Mouse (Mus musculus): ENCODE results near the gene Mthfd1l.
"Not testable (repeated sequence)": the region's sequence is repeated elsewhere in the genome, so short reads cannot be mapped to it uniquely, and the experiment has no call there.

Mthfd1l gene

DNA sequence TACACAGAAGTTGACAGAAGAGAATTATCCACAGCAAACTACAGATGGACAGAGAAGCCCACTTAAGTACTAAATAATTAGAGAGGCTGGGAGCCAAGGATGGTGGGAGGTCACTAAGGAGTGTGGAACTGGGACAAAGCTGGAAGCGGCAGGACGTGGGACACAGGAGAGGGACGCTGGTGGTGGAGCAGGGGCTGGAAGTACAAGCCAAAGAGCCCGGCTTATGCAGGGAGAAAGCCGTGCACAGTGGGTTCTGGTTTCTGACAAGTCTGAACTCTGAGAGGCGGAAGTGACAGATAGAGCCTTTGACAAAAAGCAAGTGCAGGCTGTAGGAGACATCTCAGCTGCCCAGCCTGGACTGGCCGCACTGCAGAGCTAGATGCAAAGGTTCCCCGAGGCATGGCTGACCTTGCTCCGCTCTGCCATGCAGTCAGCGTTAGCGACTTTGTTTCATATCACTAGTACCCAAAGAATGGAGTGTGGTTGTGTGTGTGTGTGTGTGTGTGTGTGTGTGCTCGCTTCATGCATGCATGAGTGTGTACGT lies 187.4 kb downstream of the Mthfd1l start:
- DNase-seq = peak; percentile 30

DNA sequence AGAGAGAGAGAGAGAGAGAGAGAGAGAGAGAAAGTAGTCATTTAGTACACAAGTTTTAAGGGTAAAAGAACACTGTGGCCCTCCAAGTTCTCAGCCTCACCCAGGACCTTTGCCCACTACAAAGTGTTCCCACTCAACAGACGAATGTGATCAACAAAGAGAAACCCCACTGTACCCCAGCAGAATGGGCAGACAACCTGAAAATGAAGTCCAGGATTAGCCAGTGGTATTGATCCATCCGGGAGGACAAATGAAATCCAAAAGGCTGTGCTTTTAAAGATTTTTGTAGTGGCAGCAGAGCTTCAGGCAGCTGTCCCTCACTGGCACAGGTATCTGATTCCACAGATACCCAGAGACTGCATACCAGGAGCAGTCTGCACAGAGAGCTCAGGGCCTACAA lies 189.1 kb downstream of the Mthfd1l start:
- no peak for DNase-seq

DNA sequence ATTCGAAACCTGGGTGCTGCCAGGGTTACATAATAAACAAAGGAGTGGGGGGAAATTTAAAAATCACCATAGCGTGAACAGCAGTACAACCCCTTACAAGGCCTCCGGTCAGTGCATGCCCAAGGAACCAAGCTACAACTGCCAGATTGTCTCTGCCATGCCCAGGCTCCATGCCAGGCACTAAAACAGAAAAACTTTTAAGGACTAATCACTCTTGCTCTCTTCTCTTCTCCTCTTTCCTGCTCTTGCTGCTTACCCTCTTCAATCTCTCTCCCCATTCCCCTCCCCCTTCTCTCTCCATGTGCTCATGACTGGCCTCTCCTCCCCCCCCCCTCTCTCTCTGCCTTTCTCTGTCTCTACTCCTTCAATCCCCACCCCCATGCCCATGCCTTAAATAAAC lies 190.1 kb downstream of the Mthfd1l start:
- no peak for DNase-seq

DNA sequence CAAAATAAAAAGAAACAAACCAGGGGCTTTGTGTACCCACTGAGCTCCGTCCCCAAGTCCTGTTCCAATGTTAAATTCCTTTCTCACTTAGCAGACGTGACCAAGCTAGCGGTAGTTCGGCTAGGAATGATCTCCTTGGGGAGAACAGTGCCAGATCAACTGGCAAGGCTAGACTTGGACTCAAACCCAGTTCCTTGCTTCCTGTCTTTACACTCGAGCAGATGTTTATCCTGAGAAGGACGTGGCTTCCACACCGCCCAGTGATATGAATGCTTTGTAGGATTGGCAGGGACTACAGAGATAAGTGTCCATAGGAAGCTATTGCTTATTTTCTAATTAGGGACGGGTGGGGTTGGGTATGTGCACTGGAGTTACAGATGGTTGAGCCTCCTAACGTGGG lies 191.8 kb downstream of the Mthfd1l start:
- no peak for DNase-seq

DNA sequence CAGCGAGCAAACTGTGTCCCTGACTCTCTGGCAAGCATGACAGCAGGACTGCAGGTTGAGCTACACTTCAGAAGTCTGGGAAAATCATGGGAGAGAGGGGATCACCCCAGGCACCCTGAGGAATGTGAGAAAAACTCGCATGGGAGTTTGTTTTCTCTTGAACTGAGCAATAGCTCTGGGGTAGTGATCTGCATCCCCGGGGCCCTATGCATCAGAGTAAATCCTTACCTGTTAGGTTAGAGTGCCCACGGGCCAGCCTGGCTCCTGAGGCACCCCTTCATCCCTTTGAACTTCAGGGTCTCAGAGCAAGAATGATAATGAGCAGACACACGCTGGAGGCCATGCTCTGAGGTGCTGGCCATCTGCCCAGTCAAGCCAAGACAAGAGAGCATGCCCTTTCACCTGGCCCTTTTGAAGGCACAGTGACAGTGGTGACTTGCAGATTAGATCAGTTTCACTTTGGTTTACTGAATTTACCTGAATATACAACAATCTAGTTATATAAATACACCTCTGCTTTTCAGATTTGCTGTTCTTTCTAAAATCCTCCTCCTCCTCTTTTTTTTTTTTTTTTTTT lies 195.4 kb downstream of the Mthfd1l start:
- no peak for DNase-seq

DNA sequence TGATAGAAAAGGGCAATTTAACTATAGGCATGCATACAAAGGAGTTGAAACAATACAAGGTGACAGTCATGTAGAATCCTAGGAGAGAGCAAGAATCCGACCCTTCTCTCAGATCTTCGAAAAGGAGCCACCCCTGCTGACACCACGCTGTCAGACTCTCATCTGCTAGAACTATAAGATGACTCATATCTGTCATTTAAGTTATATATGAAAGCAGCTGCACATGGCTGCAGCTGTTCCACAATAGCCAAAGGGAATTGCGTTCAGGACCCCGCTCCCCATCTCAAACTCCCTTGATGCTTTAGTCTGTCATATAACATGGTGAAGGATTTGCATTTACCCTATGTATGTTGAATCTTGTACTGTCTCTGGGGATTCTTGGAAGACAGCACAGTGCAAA lies 201.3 kb downstream of the Mthfd1l start:
- DNase-seq = no peak

DNA sequence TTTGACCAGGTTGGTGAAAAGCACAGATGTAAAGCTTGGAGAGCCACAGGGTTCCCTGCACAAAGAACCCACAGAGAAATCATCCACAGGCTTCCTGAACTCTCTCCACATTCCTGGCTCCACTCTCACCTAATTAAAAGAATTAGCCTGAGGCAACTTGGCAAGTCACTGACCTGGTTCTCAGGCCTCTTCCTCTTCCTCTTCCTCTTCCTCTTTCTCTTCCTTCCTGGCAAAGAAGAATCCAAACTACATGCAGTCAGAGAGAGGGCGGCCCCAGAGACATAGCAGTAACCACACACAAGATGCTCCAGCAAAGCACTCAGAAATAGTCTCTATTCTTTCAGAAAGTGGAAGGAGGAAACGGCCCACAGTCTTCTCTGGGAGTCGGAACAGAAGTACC lies 201.8 kb downstream of the Mthfd1l start:
- DNase-seq = no peak

DNA sequence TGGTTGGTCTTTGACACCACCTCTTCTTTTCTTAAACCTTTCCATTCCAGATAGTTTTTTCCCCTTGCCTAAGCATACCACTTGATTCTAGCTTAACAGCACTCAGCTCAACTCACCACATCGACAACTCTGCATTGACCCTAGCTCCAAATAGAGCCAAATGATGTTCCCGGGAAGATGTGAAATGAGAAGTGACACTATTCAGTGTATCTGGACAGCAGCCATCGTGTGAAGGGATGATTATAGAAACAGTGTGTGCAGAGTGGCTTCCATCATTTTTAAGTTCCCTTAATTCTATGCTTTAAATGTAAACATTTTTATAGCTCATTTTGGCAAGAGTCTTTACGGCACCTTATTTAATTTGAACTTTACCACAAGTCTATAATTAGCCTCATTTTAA lies 204.4 kb downstream of the Mthfd1l start:
- no peak for DNase-seq

DNA sequence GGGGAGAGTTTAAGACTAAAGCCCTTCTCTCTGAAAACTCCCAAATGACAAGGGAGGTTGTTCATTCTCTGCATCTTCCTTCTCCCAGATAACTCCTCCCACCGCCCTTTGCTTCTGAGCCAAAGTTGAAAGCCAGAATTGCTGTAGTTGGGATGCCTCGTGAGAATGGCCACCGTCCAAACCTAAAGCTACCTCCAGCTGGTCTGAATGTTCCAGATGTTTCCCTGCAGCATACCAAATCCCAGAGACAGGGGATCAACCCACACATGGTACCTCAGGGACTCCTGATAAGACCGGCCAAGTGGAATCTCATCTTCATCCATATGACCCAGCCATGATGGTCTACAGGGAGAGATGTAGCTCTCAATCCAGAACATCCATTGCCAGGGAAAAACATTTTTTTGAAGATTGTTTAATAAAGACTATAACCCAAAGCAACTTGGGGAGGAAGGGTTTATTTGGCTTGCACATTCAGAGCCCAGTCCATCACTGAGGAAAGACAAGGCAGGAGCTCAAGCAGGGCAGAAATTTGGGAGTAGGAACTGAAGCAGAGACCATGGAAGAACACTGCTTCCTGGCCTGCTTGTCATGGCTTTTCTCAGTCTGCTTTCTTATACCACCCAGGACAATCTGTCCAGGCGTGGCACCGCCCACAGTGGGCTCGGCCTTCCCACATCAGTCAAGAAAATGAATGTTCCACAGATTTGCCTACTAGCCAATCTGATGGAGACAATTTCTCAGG lies 206.3 kb downstream of the Mthfd1l start:
- peak; percentile 27 for DNase-seq

DNA sequence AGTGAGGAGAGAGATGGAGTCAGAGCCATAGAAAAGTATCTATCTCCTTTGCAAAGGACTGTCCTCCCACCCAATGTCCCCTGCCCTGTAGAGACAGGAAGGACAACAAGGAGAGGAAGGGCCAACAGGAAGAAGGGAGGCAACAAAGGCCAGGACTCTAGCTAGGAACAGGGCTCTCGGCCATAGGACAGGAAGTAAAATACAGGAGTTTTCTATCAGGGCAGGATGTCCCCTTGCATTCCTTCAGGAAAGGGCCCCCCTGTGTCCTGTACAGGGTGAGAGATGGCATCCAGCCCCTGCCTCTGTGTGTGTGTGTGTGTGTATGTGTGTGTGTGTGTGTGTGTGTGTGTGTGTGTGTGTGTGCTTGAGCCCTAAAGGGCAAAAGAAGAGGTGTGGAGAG lies 209.0 kb downstream of the Mthfd1l start:
- peak; percentile 26 for DNase-seq

DNA sequence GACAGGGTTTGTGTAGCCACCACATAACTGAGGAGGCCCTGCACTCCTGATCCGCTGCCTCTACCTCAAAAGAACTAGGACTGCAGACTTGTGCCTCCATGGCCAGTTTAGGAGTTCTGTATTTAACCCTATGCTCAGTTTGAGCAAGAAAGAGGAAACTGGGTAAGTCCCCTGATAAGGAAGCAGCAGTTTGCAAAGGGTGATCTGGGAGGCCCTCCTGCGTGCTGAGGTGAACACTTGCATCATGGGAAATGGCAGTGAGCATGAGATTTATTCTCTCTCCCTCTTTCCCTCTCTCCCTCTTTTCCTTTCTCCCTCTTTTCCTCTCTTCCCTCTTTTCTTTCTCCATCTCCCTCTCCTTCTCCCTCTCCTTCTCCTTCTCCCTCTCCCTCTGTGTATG lies 209.5 kb downstream of the Mthfd1l start:
- no peak for DNase-seq

DNA sequence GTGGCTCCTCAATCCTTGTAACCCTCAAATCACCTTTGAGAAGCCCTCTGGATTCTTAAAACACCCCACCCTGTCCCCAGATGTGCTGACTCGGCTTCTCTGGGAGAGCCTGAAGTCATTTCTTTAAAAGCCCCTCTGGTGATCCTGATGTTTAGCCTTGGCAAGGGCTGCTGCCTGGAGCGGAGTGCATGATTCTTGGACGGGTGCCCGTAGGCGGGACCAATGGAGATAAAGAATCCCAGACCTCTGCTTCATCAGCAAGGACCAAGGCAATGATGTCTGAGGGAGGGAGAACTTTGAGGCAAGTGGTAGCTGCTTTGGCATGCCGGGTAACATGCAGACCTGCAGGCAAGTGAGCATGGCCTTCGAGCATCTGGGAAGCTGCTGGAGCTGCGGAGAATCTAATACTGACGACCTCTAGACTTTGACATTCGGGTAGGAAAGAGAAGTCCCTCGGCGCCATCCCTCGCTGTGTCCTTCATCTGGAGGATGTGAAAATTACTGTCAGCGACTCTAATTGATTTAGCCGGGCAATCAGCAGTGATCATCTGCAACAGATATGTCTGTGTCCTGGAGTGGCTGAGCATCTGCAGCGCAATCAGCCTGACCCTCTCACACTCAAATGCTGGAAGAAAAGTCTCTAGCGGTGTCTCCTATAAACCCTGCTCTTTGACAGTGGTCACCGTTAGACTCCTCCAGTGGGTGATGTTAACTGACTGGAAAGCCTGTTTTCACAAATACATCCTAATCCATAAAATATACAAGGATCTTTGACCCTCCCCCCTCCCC lies 215.9 kb downstream of the Mthfd1l start:
- peak; percentile 88 for DNase-seq

DNA sequence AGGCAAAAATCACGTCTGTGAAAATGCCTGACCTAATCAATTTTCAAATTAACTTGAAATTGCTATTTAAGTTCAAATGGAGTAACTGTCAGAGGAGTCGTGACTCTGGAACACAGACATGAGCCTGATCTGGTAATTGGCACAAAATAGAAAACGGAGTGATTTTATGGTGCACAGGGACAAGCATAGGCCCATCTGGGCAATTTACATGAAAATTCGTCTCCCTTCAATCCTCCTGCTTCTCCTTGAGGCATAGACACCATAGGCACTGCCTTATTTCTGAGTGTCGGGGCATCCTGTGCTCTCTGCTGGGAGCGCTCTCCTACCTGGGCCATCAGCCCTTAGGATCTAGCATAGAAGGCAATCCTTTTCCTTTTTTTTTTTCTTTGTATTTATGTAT lies 216.5 kb downstream of the Mthfd1l start:
- DNase-seq = no peak

DNA sequence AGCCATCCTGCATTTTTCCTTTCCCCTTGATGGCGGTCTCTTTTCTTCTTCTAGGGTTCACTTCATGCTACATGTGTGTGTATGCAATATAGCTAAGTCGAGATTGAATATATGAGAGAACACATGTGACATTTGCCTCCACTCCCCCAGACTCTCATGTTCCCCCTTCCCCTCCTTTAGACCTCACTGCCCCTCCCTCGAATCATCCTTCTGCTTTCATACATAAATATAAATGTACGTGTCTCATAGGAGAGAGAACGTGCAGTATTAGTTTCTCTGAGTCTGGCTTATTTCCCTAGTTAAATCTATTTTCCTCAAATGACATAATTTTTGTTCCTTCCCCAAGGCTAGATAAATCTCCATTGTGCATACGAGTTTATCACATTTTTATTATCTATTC lies 226.1 kb downstream of the Mthfd1l start:
- DNase-seq = no peak

DNA sequence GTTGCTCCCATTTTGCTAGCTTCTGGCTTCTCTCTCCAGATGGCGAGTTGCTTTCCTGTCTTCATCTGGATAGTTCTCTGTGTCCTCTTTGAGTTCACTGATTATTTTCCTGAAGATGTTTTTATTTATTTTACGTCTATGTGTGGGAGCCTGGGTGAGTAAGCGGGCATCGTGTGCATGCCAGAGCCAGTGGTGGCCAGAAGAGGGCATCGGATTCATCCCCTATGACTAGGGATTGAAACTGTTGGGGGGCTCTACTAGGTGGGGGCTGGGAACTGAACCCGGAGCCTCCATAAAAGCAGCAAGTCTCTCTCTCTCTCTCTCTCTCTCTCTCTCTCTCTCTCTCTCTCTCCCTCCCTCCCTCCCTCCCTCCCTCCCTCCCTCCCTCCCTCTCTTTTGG lies 227.0 kb downstream of the Mthfd1l start:
- no peak for DNase-seq

DNA sequence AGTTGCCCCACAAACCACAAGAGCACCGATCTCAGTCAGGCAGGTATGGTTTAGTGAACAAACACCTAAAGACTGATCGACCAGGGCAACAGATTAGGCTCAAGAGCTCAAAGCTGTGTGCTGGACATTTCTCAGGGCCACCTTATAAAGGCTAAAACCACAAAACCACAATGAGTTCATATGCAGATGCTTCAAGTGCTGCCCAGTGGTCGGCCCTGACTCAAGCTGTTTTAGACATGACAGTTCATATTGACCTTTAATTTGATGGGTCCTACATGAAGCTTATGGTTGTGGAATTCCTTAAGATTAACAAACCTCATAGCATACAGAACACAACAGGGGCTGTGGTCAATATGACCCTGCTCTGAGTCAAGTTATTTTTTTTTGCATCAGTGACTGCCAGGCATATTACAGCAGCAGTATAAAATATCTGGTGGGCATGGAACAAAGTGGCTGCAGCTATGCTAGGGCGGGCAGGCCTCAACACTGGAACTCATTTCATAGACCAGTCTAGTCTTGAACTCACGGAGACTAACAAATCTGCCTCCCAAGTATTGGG lies 227.7 kb downstream of the Mthfd1l start:
- no peak for DNase-seq

DNA sequence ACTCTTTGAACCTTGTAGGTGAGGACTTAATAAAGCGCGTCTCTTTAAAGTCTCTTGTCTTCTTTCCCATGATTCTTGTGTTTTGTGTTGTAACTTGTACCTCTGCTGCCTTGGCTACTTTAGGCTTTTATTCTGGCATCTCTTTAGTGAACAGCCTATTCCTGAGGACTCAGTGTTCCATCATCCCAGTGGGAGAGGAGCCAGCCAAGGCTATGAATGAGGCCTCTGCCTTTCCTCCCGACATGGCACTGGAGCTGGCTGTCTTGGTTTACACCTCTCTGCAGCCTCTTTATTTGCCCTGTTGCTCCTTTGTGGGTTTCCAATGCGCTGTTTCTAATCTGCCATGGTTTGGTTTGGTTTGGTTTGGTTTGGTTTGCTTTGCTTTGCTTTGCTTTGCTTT lies 228.2 kb downstream of the Mthfd1l start:
- DNase-seq = no peak

DNA sequence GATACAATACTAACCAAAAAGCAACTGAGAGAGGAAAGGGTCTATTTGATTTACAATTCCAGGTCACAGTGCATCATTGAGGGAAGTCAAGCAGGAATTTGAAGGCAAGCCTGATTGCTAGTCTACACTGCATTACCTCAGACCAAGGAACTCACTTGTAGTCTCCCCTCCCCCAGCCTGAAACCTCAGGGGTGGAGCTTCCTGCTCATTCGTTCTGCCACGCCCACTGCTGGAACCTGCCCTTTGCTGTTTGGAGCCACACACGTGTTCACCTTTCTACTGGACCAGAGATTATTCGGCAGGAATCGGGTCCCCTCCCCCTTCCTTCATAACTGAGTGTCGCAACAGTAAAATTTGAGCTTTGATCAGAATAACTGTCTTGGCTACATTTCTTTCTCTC lies 230.7 kb downstream of the Mthfd1l start:
- not testable (repeated sequence) for DNase-seq

DNA sequence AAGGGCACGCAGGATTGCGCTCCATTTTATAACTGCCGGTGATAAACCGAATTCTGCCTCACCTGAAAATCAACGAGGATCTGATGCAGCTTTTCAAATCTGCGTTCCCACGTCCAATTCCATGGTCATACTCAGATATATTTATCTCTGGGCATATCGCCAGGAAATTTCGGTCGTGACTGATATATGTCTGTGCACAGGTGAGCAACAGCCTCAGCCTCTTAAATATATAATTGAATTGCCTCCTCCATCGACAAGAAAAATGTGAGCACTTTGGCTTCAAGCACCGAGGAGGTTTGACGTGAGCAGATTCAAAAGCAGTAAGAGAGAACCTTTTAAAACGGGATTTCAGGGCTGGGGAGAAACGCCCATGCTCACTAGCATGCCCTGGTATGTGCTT lies 236.1 kb downstream of the Mthfd1l start:
- DNase-seq = no peak

DNA sequence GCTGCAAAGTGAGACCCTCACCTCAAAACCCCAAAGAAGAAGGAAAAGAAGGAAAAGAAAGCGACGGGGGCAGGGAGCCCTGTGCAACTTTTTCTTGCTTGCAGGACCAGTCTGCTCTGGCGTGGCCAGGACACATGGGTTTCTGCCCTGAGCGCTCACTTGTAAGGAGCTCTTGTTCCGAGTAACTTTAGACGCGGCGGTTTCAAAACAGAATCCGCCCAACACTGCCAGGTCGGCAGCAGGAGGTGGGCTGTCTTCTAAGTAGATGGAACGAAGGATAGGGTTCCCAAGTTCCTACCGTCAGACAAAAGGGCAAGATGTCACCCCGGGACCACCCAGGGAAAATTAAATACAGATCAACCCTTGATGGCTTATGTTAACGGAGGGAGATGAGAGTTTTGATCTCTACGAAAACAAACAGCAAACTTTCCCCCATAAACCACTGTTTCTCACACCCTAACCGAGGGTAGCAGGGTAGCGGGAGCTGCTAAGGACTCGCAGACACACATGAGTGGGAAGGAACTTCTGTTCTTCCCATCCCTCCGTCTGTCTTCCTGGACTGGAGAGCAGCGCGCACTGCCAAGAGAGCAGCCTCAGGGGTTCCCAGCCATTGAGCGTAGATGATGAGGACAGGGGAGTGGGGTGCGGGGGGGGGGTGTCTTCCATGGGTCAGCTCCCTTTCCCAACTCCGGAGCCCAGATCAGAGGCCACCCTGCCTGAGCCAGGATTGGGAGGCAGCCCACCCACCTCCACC lies 237.6 kb downstream of the Mthfd1l start:
- no peak for DNase-seq

DNA sequence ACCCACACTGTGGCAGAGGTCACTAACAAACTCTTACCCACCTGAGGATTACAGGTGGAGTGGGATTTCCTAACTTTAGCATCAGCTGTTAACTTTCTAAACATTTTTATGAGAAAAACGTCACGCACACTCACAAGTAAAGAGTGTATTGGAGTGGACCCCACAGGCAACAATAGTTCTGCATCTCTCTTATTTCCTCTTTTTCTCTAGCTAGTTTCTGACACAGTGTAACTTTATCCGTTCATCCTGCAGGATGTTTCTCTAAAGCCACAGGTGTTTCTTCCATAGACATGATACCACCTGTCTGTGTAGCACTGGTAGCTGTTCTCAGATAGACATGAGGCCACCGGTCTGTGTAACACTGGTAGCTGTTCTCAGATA lies 238.1 kb downstream of the Mthfd1l start:
- no peak for DNase-seq

All from lung, postnatal 10 days (tissue).